In the genomic region with DNA sequence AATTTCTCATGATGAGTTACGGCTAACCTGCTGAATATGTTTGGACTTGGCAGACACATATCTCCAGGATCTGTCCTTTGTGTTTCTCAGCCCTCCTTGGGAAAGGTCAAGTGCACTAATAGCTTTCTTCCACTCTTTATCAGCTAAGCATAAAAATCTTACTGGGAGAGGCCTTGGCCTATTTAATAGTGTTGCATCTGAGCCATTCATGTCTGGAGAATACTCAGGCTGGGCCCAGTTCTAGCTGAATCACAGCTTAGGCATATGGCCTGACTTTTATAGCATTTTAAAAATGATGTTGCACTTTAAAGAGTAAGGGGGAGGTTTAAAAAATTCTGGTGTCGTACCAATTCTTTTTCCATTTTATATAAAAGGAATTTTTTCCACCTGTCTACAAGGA, we compare ENCODE assay signal across 18 mouse cellular contexts.
DNase-seq lines count a peak whose midpoint lies in the region; ATAC-seq and TF ChIP-seq lines count a peak whose summit lies in the region.
"Had no signal": no experiment of that assay in that cellular context is flagged by ENCODE, and none has a peak within 500 bp of the region (broad histone marks: within the 10 kb centered on the region; RNA-seq: fewer than 3 reads in every experiment).

No protein-coding gene starts in this region.

- TF ChIP-seq POLR2A in cortical plate, adult 2 months (IDR thresholded peaks at IDR 0.05; ENCODE audit: extremely low read depth, insufficient read depth, low read length): no peak

- H3K9me3 ChIP-seq in liver, postnatal 0 days (ENCODE audit: low read length): no peaks in the 10 kb centered on the region
- H3K9me3 ChIP-seq: embryonic facial prominence, embryonic 12.5 days; forebrain, embryonic 13.5 days; hindbrain, embryonic 12.5 days had no signal

- TF ChIP-seq EP300 in liver, postnatal 0 days (IDR thresholded peaks at IDR 0.05; ENCODE audit: low read depth): no peak

- no peak for ATAC-seq in liver, postnatal 0 days
- ATAC-seq: forebrain, embryonic 13.5 days; forebrain, postnatal 0 days; hindbrain, embryonic 16.5 days; inflammation-experienced regulatory T-cells, adult 6 months; intestine, postnatal 0 days had no signal

- no peaks in the 10 kb centered on the region; the same call in 1 of the 2 replicates for H3K4me1 ChIP-seq in cortical plate, adult 2 months (ENCODE audit: control insufficient read depth, insufficient read depth, low read length)
- no peaks in the 10 kb centered on the region for H3K4me1 ChIP-seq in liver, postnatal 0 days (ENCODE audit: insufficient read depth)
- H3K4me1 ChIP-seq: embryonic facial prominence, embryonic 12.5 days; forebrain, embryonic 13.5 days; hindbrain, embryonic 12.5 days had no signal

- DNase-seq in left cerebral cortex, adult 2 months (ENCODE audit: extremely low spot score in 1 of 2, low spot score in 2 of 2): no peak
- DNase-seq in left cerebral cortex, adult 11 months (ENCODE audit: low spot score): no peak
- peak; percentile 19 for DNase-seq in adrenal gland, postnatal 14 days
- DNase-seq in liver, postnatal 0 days: no peak
- no peak for DNase-seq in thymus, postnatal 4 days
- DNase-seq: cerebellum, adult 8-10 months; forebrain, postnatal 0 days; gastrocnemius, postnatal 36 days; heart, adult 11 months; heart, postnatal 10 days; heart, postnatal 4 days had no signal

- no peaks in the 10 kb centered on the region for H3K27me3 ChIP-seq in liver, postnatal 0 days (ENCODE audit: insufficient read depth, low read length)
- H3K27me3 ChIP-seq: embryonic facial prominence, embryonic 12.5 days; forebrain, embryonic 13.5 days; hindbrain, embryonic 12.5 days had no signal

- peak overlapping the region; percentile 80 for H3K27ac ChIP-seq in left cerebral cortex, adult 2 months
- H3K27ac ChIP-seq in cortical plate, adult 2 months (ENCODE audit: insufficient read depth, low read length): peak overlapping the region; percentile 77
- no peak overlapping the region for H3K27ac ChIP-seq in liver, postnatal 0 days (ENCODE audit: low read depth)
- H3K27ac ChIP-seq: embryonic facial prominence, embryonic 12.5 days; forebrain, embryonic 13.5 days; hindbrain, embryonic 12.5 days had no signal

- 79% methylated on average over 2 of the region's 2 CpGs for WGBS in liver, postnatal 0 days (ENCODE audit: insufficient replicate concordance)

- H3K36me3 ChIP-seq in liver, postnatal 0 days (replicated peaks; ENCODE audit: insufficient read depth, low read length): no peaks in the 10 kb centered on the region
- H3K36me3 ChIP-seq: embryonic facial prominence, embryonic 12.5 days; hindbrain, embryonic 12.5 days had no signal

- intact Hi-C loops in left cerebral cortex, adult 2 months (cut with DNase I): loop anchor here (1.0 to 5.0 kb wide), 4 partner anchors 159 to 371 kb away; no protein-coding TSS in a partner anchor

- no peak overlapping the region for H3K9ac ChIP-seq in liver, postnatal 0 days (replicated peaks)
- H3K9ac ChIP-seq: embryonic facial prominence, embryonic 12.5 days; forebrain, embryonic 13.5 days; forebrain, postnatal 0 days; hindbrain, embryonic 12.5 days had no signal

- TF ChIP-seq CTCF in left cerebral cortex, adult 2 months (IDR thresholded peaks at IDR 0.05): no peak
- no peak for TF ChIP-seq CTCF in cortical plate, adult 2 months (IDR thresholded peaks at IDR 0.05; ENCODE audit: extremely low read depth, insufficient read depth, low read length)
- TF ChIP-seq CTCF in liver, postnatal 0 days (IDR thresholded peaks at IDR 0.05; ENCODE audit: low read depth): no peak

- no peak overlapping the region for H3K4me3 ChIP-seq in left cerebral cortex, adult 2 months
- no peak overlapping the region for H3K4me3 ChIP-seq in cortical plate, adult 2 months (ENCODE audit: insufficient read depth, low read length)
- no peak overlapping the region for H3K4me3 ChIP-seq in liver, postnatal 0 days (ENCODE audit: low read depth, low read length)
- H3K4me3 ChIP-seq: embryonic facial prominence, embryonic 12.5 days; forebrain, embryonic 13.5 days; hindbrain, embryonic 12.5 days had no signal

- no peak overlapping the region for H3K4me2 ChIP-seq in liver, postnatal 0 days (ENCODE audit: low read depth, low read length)
- H3K4me2 ChIP-seq: embryonic facial prominence, embryonic 12.5 days; forebrain, embryonic 13.5 days; hindbrain, embryonic 12.5 days had no signal
